Mouse (Mus musculus) cortical plate, adult 2 months (tissue): Measurements from ENCODE around the gene Abcc3.

Source experiments
- CTCF ChIP-seq: fragments of 200-500 bp; IDR thresholded peaks from 2 replicates; pipeline ENCODE4 v1.5.1; 2011; ENCODE audit warnings: mild to moderate bottlenecking, control low read depth, low read length; ENCODE audit not compliant: insufficient read depth; ENCODE audit errors: extremely low read depth
- POLR2A ChIP-seq: fragments of 200-500 bp; IDR thresholded peaks from 2 replicates; pipeline ENCODE4 v1.6.1; 2011; ENCODE audit warnings: mild to moderate bottlenecking, low read length, control low read depth; ENCODE audit not compliant: insufficient read depth; ENCODE audit errors: extremely low read depth

DNA sequence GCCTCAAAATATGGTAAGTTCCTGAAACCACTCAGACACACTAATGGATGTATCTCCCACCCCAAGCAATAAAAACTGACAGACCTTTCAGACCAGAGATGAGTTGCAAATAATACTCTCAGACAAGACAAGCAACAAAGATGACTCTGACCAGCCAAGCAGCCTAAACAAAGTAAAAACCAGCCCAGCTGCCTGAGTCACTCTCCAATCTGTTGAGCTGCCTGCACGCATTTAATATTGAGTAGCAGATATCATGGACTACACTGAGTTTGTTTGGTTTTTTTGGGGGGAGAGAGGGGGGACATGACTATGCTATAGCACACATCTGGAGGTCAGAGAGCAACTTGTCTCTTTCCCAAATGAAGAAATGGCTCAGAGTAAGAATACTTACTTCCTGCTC lies 77.5 kb downstream of the Abcc3 start:
- TF ChIP-seq CTCF = no peak
- no peak for TF ChIP-seq POLR2A
